Mouse (Mus musculus) lung, postnatal 0 days (tissue): Measurements from ENCODE around the gene Palld. TPM values are rescaled to one million over a fixed set of nuclear protein-coding genes. Genes with fewer than 3 reads are reported as not detected.
A peak's percentile ranks its signal among the peaks of the same experiment; 100 is the strongest.

ENCODE experiments used
- ATAC-seq: fragments of 200-750 bp; cut with Nextera tagmentation; 2 replicates; pipeline ENCODE4 v1.8.0; 2017; ENCODE audit warnings: moderate library complexity
- DNase-seq: peaks from one replicate; pipeline ENCODE4 v3.0.0-alpha.2; 2016; ENCODE audit warnings: low spot score
- H3K27ac ChIP-seq: fragments of 300-500 bp; sonication (generic); 2 replicates; pipeline ENCODE4 v1.5.1; 2014; ENCODE audit warnings: antibody characterized with exemption, mild to moderate bottlenecking, low read length, mixed read lengths
- H3K27me3 ChIP-seq: fragments of 300-500 bp; sonication (generic); replicated peaks from 2 replicates; pipeline ENCODE4 v1.6.1; 2014; ENCODE audit warnings: low read length, mixed read lengths; ENCODE audit not compliant: insufficient read depth
- H3K36me3 ChIP-seq: fragments of 300-500 bp; sonication (generic); 2 replicates; pipeline ENCODE4 v1.6.1; 2014; ENCODE audit warnings: low read length, mixed read lengths; ENCODE audit not compliant: insufficient read depth
- H3K4me1 ChIP-seq: fragments of 300-500 bp; sonication (generic); 2 replicates; pipeline ENCODE4 v1.6.1; 2014; ENCODE audit warnings: antibody characterized with exemption, low read depth, low read length, mixed read lengths; ENCODE audit not compliant: insufficient read depth
- H3K4me2 ChIP-seq: fragments of 300-500 bp; sonication (generic); replicated peaks from 2 replicates; pipeline ENCODE4 v1.6.1; 2014; ENCODE audit warnings: low read depth, mild to moderate bottlenecking, low read length, moderate library complexity, mixed read lengths
- H3K4me3 ChIP-seq: fragments of 300-500 bp; sonication (generic); 2 replicates; pipeline ENCODE4 v1.5.1; 2014; ENCODE audit warnings: low read depth, low read length
- H3K9ac ChIP-seq: fragments of 300-500 bp; sonication (generic); replicated peaks from 2 replicates; pipeline ENCODE4 v1.6.1; 2014; ENCODE audit warnings: low read depth, mild to moderate bottlenecking
- H3K9me3 ChIP-seq: fragments of 300-500 bp; sonication (generic); 2 replicates; pipeline ENCODE4 v1.6.1; 2016; ENCODE audit warnings: low read length, mixed read lengths
- CTCF ChIP-seq: IDR thresholded peaks from 2 replicates; pipeline ENCODE4 v1.5.1; 2016; ENCODE audit warnings: antibody characterized with exemption, mild to moderate bottlenecking
- EP300 ChIP-seq: IDR thresholded peaks from 2 replicates; pipeline ENCODE4 v1.6.1; 2016; ENCODE audit warnings: antibody characterized with exemption, mild to moderate bottlenecking, control low read depth
- WGBS: fragments of 180-500 bp; shearing (Covaris S2); extraction: QIAGEN DNeasy Blood & Tissue Kit; methylation state at CpG from one replicate; pipeline ENCODE4 v1.1.7; 2014; 5-methylcytosine and 5-hydroxymethylcytosine counted together
- polyA plus RNA-seq: library from polyadenylated mRNA; unstranded; fragments of >200 nt; fragmentation: Nextera tagmentation; extraction: Ambion mirVana; gene quantifications from 2 replicates; pipeline ENCODE4 v1.2.1, GENCODE M21; 2015

The Palld gene
- polyA plus RNA-seq, 1 experiment from 2014 or later: 130 TPM

DNA sequence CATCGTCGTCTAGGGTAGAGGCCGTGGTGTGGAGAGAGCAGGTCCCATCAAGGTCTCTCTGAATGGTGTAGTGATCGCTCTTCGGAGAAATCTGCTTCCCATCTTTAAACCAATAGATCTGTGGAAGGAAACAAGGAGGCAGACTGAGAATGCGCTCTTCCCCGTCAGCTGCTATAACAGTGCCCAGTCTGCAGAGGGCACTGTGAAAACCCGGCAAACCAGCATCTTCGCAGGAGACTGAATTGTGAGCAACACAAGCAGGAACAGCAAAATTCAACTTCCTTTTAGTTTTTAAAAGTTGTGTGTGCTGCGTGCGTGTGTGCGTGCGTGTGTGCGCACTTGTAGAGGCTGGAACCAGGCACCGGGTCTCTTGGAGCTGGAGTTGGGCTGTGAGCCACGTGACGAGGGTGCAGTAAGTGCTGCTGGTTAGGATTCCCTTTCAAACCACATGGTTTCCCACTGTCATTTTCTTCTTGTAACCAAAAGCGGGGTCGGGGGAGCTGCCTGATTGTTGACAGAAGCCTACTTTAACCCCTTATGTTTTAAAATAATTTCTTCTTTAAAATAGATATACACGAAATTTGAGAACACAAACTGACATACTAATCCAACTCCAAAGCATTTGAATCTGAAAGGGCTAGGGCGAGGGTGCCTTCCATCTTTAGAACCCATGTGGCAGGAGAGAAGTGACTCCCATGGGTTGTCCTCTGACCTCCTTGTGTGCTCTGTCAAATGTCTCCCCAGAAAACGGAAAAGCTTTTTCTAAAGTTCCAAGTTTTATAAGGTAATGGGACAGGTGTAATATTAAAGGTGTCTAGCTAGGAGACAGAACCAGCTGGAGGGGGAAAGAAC lies 370.3 kb downstream of the Palld start:
- Histone ChIP-seq H3K4me1 (no peaks in the 10 kb centered on the region), H3K9ac (no peak overlapping the region), H3K27ac (no peak overlapping the region), H3K4me2 (no peak overlapping the region), H3K27me3 (no peaks in the 10 kb centered on the region), H3K36me3 (0 out of 2 replicates have a peak, but pooled peaks cover 5% of the 10 kb centered on the region), H3K9me3 (no peaks in the 10 kb centered on the region), H3K4me3 (no peak overlapping the region)
- TF ChIP-seq EP300: no peak
- TF ChIP-seq CTCF: peak; percentile 47
- DNase-seq (no peak), ATAC-seq (no peak)
- WGBS: 71% methylated on average over 22 of the region's 22 CpGs

DNA sequence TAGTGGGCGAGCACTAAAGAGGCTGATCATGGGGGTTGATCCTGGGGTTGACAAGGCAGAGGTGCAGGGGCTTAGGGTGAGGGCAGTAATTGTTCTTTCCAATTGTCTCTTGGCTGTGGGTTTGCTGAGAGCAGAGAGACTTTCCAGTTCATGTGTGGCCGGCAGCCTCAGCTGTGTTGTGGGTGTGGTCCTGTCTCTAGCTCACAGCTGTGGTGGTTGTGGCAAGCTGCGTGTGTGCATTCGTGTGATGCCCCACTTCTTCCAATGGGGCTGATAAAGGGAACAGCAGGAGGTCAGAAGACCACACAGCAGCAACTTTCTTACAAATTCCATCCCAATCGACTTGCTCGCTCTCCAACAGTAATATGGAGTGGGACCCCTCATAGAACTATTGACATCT lies 373.8 kb downstream of the Palld start:
- TF ChIP-seq CTCF (no peak), EP300 (no peak)
- Histone ChIP-seq H3K36me3 (no peaks in the 10 kb centered on the region), H3K4me3 (no peak overlapping the region), H3K4me1 (no peaks in the 10 kb centered on the region), H3K9ac (no peak overlapping the region), H3K27ac (no peak overlapping the region), H3K4me2 (no peak overlapping the region), H3K27me3 (no peaks in the 10 kb centered on the region), H3K9me3 (no peaks in the 10 kb centered on the region)
- no peak for ATAC-seq
- 73% methylated on average over 6 of the region's 6 CpGs for WGBS
- no peak for DNase-seq

DNA sequence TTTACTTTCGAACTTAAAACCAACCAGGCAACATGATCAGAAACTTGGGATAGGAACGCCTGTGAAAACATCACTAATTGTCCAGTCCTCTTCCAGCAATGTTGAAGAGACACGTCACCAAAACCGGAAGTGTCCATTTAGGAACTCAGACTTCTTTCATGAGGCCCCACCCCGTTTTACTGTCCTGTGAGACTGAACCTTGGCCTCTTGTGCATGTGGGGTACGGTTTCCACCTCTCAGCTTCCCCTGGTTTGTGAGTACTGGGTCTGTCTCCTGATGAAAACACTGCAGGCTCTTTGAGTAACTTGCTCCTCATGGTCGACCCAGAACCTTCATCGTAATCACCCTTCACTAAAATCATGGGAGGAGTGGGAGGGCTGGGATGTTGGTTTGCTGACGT lies 374.3 kb downstream of the Palld start:
- H3K9me3 ChIP-seq: no peaks in the 10 kb centered on the region
- no peak overlapping the region for H3K4me3 ChIP-seq
- H3K9ac ChIP-seq: no peak overlapping the region
- no peaks in the 10 kb centered on the region for H3K27me3 ChIP-seq
- H3K27ac ChIP-seq: no peak overlapping the region
- no peaks in the 10 kb centered on the region for H3K36me3 ChIP-seq
- H3K4me2 ChIP-seq: no peak overlapping the region
- H3K4me1 ChIP-seq: no peaks in the 10 kb centered on the region
- no peak for ATAC-seq
- no peak for DNase-seq
- 88% methylated on average over 9 of the region's 9 CpGs for WGBS
- TF ChIP-seq CTCF (no peak), EP300 (no peak)

DNA sequence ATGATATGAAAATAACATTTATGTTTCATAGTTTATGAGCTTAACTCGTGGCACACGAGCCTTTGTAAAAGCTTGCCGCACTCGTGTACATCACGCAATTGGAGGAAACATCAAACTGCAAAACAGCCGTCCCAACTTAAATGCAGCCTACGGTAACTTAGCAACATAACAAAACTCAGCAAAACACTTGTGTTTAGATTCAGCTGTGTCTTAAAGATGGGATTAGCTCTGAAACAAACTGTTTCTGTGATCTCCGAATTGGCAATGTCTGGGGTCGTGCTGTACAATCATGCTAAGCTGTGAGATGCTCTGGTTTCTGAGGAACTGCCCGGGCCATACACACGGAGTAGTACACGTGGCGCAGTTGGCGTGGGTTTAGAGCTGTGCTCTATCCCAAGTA lies 375.5 kb downstream of the Palld start:
- no peaks in the 10 kb centered on the region for H3K4me1 ChIP-seq
- H3K27me3 ChIP-seq: no peaks in the 10 kb centered on the region
- H3K9me3 ChIP-seq: no peaks in the 10 kb centered on the region
- no peak overlapping the region for H3K4me2 ChIP-seq
- ATAC-seq: peak; percentile 35
- WGBS: 77% methylated on average over 14 of the region's 14 CpGs
- DNase-seq: peak; percentile 18
- H3K4me3 ChIP-seq: no peak overlapping the region
- H3K9ac ChIP-seq: no peak overlapping the region
- H3K27ac ChIP-seq: no peak overlapping the region
- TF ChIP-seq EP300 (no peak), CTCF (no peak)
- no peaks in the 10 kb centered on the region for H3K36me3 ChIP-seq

DNA sequence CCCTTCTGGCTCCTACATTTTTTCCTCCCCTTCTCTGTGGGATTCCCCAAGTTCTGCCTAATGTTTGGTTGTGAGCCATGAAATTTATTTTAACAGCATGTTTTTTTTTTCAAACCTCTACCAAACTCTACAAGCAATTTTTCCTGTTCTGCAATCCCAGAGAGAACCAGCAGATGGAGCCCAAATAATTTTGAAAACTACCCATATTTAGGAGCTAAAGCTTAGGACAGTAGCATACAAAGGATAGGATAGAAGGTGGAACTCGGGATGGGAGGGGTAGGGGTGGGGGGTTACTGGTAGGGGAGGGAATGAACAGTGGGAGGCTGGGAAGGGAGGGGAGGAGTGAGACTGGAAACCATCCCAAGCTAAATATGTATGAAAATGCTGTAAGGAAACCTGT lies 380.4 kb downstream of the Palld start:
- H3K4me2 ChIP-seq: no peak overlapping the region
- WGBS: 0% methylated on average over 1 of the region's 1 CpGs
- no peak overlapping the region for H3K4me3 ChIP-seq
- H3K36me3 ChIP-seq: no peaks in the 10 kb centered on the region
- no peak for ATAC-seq
- H3K9me3 ChIP-seq: no peaks in the 10 kb centered on the region
- TF ChIP-seq EP300 (no peak), CTCF (peak; percentile 60)
- H3K27me3 ChIP-seq: no peaks in the 10 kb centered on the region
- H3K9ac ChIP-seq: no peak overlapping the region
- peak; percentile 26 for DNase-seq
- H3K4me1 ChIP-seq: no peaks in the 10 kb centered on the region
- H3K27ac ChIP-seq: no peak overlapping the region

DNA sequence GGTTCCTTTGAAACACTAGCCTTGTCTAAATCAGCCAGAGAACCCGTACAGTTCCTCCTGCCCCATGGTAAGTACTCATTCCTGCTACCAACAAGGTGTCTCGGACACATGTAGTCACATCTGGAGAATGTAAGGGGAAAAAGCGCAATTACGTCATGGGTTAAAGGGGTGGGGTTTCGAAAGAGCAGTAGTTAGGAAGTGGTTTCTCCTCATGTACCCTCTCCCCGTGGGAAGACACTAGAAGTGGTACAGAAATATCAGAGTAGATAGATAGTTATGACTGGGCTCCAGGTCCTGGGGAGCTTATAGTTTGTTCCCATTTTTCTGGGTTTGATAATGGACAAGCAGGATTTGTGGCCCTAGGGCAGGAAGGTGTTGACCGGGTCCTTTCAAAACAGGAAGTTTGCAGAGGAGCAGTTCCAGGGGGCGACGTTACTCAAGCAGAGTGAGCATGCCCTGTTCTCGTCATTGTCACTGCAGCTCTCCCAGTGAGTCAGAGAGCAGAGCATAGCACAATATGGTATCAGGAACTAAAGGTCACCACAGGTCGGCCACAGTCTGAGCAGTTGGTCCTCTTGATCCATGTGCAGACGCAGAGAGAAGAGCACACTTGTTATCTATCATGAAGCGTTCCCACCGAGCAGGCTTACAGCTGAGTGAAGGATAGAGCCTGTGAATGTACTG lies 384.8 kb downstream of the Palld start:
- H3K36me3 ChIP-seq: no peaks in the 10 kb centered on the region
- TF ChIP-seq EP300 (no peak), CTCF (no peak)

More for the DNA sequence above, 384.8 kb downstream of the Palld start:
- peak; percentile 21 for DNase-seq
- 60% methylated on average over 14 of the region's 14 CpGs for WGBS
- H3K4me1 ChIP-seq: no peaks in the 10 kb centered on the region
- H3K4me3 ChIP-seq: no peak overlapping the region
- H3K9me3 ChIP-seq: no peaks in the 10 kb centered on the region
- H3K9ac ChIP-seq: no peak overlapping the region
- H3K4me2 ChIP-seq: no peak overlapping the region
- H3K27me3 ChIP-seq: no peaks in the 10 kb centered on the region
- ATAC-seq: peak; percentile 35; the same call in 1 of the 2 replicates
- no peak overlapping the region for H3K27ac ChIP-seq
